Mouse (Mus musculus) erythroblast, embryonic 14.5 days (primary cell): ENCODE data around the gene Cacna1h. TPM values are rescaled to one million over a fixed set of nuclear protein-coding genes. Genes with fewer than 3 reads are reported as not detected.
A peak's percentile ranks its signal among the peaks of the same experiment; 100 is the strongest.

ENCODE experiments used
- H3K27me3 ChIP-seq: 2 replicates; pipeline ENCODE4 v1.6.1; 2012; ENCODE audit warnings: inconsistent platforms; ENCODE audit not compliant: control insufficient read depth
- H3K36me3 ChIP-seq: 2 replicates; pipeline ENCODE4 v1.6.1; 2012; ENCODE audit warnings: mild to moderate bottlenecking, inconsistent platforms; ENCODE audit not compliant: control insufficient read depth
- H3K4me1 ChIP-seq: 2 replicates; pipeline ENCODE4 v1.6.1; 2012; ENCODE audit warnings: inconsistent platforms; ENCODE audit not compliant: control insufficient read depth
- H3K4me3 ChIP-seq: replicated peaks from 2 replicates; pipeline ENCODE3; 2012; ENCODE audit warnings: moderate library complexity, mild to moderate bottlenecking, inconsistent platforms
- H3K9me3 ChIP-seq: 2 replicates; pipeline ENCODE4 v1.6.1; 2012; ENCODE audit warnings: low read length, inconsistent platforms, mixed read lengths; ENCODE audit not compliant: control insufficient read depth
- GATA1 ChIP-seq: IDR thresholded peaks from 2 replicates; pipeline ENCODE4 v1.6.1; 2012; ENCODE audit warnings: low read length, inconsistent platforms, mixed read lengths
- TAL1 ChIP-seq: IDR thresholded peaks from 3 replicates; pipeline ENCODE4 v1.6.1; 2012; ENCODE audit warnings: low read length, inconsistent platforms, mixed read lengths
- polyA plus RNA-seq: library from polyadenylated mRNA; stranded (reverse); fragments of >175 nt; gene quantifications from 2 replicates; pipeline ENCODE4 v1.2.3, GENCODE M21; 2012

Gene Cacna1h
- polyA plus RNA-seq, 1 experiment, result 0.26 TPM

DNA sequence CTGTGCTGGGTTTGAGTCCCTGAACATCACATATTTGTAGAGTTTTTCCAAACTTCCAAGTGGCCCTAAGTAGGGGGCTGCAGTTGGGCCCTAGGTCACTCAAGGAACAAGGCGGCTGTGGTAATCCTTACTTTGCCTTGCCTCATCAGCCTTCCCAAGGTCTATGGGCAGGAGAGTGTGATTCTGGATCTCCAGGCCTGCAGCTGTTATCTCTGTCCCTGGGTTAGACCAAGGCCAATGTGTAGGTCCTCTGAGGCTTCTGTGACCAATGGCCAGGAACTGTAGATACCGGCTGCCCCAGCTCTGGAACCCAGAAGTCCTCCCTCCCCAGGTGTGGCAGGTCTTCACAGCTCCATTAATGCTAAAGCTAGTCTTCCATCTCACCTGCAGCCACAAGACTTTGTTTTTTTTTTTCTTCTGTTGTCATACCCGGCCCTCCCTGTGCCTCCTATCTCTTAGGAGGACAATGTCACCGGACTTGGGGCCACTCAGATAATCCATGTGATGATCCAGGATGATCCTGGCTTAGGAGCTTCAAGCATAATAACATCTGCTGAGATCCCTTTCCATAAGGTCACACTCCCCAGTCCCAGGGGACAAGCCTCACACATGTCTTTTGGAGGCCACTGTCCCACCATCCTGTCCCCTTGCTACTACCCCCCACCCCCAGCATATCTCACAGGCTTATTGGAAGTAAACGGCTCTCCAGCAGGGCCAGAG lies 18.8 kb upstream of the Cacna1h start:
- Histone ChIP-seq H3K4me1 (no peaks in the 10 kb centered on the region), H3K27me3 (no peaks in the 10 kb centered on the region), H3K9me3 (no peaks in the 10 kb centered on the region), H3K4me3 (no peak overlapping the region), H3K36me3 (no peaks in the 10 kb centered on the region)
- TF ChIP-seq TAL1 (no peak), GATA1 (no peak)

- TF ChIP-seq GATA1, result no peak
- no peak for TF ChIP-seq TAL1
- H3K27me3 ChIP-seq, result no peaks in the 10 kb centered on the region
Observed at GRCm38 (mm10) chr17:25450329-25450728, 16.7 kb upstream of the Cacna1h start.

DNA sequence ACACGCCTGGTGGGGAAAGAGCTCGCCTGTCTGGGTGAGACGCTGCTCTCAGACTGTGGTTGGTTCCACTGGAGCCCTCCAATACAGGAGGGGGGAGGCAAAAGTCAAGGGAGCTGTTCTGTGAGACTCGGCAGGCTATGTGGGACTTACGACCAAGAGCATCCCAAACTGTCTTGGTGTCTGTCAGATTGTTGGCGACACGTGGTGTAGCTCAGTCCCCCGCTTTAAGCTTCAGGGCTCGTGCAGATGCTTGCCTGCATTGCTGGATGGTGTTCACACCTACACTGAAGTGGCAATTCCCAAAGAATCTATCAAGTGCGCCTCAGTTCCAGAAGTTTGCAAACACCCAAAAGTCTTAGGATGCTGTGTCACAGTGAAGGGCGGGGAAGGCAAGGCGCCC lies 14.3 kb upstream of the Cacna1h start:
- no peaks in the 10 kb centered on the region for H3K27me3 ChIP-seq
- no peak for TF ChIP-seq GATA1
- no peak for TF ChIP-seq TAL1
- no peak overlapping the region for H3K4me3 ChIP-seq

More at GRCm38 (mm10) chr17:25450329-25450728, 16.7 kb upstream of the Cacna1h start:
- Histone ChIP-seq H3K9me3 (no peaks in the 10 kb centered on the region), H3K36me3 (no peaks in the 10 kb centered on the region), H3K4me3 (no peak overlapping the region), H3K4me1 (no peaks in the 10 kb centered on the region)

GRCm38 (mm10) chr17:25445841-25446240 lies 12.3 kb upstream of the Cacna1h start:
- H3K27me3 ChIP-seq, result no peaks in the 10 kb centered on the region
- H3K9me3 ChIP-seq, result no peaks in the 10 kb centered on the region
- no peaks in the 10 kb centered on the region for H3K4me1 ChIP-seq
- no peaks in the 10 kb centered on the region for H3K36me3 ChIP-seq
- H3K4me3 ChIP-seq, result no peak overlapping the region
- TF ChIP-seq TAL1 (no peak), GATA1 (no peak)

More for the DNA sequence above, 14.3 kb upstream of the Cacna1h start:
- H3K36me3 ChIP-seq, result no peaks in the 10 kb centered on the region
- H3K9me3 ChIP-seq, result no peaks in the 10 kb centered on the region
- H3K4me1 ChIP-seq, result no peaks in the 10 kb centered on the region

DNA sequence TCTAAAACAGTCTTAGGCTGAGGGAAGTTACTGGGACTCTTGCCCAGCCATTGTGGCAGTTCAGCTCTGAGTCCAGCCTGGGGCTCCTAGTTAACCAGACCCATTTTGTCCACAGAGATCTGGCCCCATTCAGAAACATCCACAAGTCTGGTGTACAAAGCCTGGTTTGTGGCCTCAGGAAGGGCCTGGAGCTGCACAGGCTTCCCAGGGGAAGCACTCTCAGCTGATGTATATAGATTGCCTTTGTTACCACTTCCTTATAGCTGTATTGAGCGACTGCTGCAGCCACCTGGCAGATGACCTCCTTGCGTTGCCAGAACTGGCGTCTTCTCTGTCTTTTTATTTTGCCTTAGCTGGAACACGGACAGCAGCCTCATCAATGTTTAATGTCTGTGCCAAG lies 11.5 kb upstream of the Cacna1h start:
- H3K9me3 ChIP-seq, result no peaks in the 10 kb centered on the region
- H3K27me3 ChIP-seq, result no peaks in the 10 kb centered on the region
- H3K36me3 ChIP-seq, result no peaks in the 10 kb centered on the region
- H3K4me1 ChIP-seq, result no peaks in the 10 kb centered on the region
- TF ChIP-seq GATA1 (no peak), TAL1 (no peak)
- H3K4me3 ChIP-seq, result no peak overlapping the region

DNA sequence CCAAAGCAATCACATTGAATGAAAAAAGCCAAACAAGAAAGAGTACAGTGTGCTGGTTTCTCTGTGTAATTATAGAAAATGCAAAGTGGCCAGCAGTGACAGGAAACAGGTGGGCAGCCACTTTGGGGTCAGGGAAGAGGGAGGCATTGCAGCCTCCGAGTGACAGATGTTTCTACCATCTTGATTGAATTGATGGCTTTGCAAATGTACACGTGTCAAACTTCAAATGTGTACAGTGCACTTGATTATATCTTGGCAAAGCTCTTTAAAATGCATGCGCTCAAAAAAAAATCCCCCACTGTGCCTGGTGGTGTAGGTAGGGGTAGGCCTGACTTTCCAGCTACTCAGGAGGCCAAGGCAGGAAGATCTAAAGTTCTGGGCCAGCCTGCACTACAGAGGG lies 9.3 kb upstream of the Cacna1h start:
- no peak overlapping the region for H3K4me3 ChIP-seq
- TF ChIP-seq TAL1 (no peak), GATA1 (no peak)
- H3K36me3 ChIP-seq, result no peaks in the 10 kb centered on the region
- H3K27me3 ChIP-seq, result no peaks in the 10 kb centered on the region
- no peaks in the 10 kb centered on the region for H3K4me1 ChIP-seq
- H3K9me3 ChIP-seq, result no peaks in the 10 kb centered on the region

- H3K36me3 ChIP-seq, result no peaks in the 10 kb centered on the region
- H3K27me3 ChIP-seq, result no peaks in the 10 kb centered on the region
- TF ChIP-seq GATA1, result no peak
- TF ChIP-seq TAL1, result no peak
- H3K4me3 ChIP-seq, result no peak overlapping the region
- H3K9me3 ChIP-seq, result no peaks in the 10 kb centered on the region
- no peaks in the 10 kb centered on the region for H3K4me1 ChIP-seq
Observed at GRCm38 (mm10) chr17:25441417-25441816, 7.8 kb upstream of the Cacna1h start.

GRCm38 (mm10) chr17:25433223-25433616 lies 363 bp downstream of the Cacna1h start:
- Histone ChIP-seq H3K27me3 (peaks cover 55% of the 10 kb centered on the region), H3K36me3 (no peaks in the 10 kb centered on the region), H3K9me3 (no peaks in the 10 kb centered on the region), H3K4me1 (no peaks in the 10 kb centered on the region), H3K4me3 (peak overlapping the region; percentile 35)
- TF ChIP-seq TAL1, result no peak
- TF ChIP-seq GATA1, result no peak

GRCm38 (mm10) chr17:25432433-25433181 lies 976 bp downstream of the Cacna1h start:
- H3K4me1 ChIP-seq, result no peaks in the 10 kb centered on the region
- no peaks in the 10 kb centered on the region for H3K36me3 ChIP-seq
- peak overlapping the region; percentile 29 for H3K4me3 ChIP-seq
- H3K27me3 ChIP-seq, result peaks cover 55% of the 10 kb centered on the region
- H3K9me3 ChIP-seq, result no peaks in the 10 kb centered on the region
- TF ChIP-seq GATA1 (no peak), TAL1 (no peak)
